Mouse (Mus musculus): Measurements from ENCODE around the gene 2210010C04Rik. TPM values are rescaled to one million over a fixed set of nuclear protein-coding genes. Genes with fewer than 3 reads are reported as not detected.

Gene 2210010C04Rik
- not detected in 2 replicates for polyA plus RNA-seq (2016; fragmentation: Nextera tagmentation; extraction: Ambion mirVana)

DNA sequence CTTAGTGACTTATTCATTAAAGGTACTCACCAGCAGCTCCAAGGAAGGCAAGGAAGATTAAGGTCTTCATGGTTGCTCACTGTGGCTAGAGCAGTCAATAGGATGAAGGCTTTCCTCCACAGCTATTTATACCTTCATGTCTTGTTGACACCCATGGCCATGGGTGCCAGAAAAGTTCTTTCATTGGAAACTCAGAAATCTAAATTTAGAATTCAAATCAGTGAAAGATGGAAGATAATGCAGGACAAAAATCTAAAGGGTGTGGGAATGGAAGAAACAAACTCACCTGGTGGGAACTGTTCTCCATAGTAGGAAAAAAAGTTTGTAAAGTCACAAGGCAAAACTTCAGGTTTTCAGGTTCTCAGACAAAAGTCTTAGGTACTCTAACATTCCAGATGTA lies at the start of gene 2210010C04Rik:
2210010C04Rik (minus strand) TSS at position 101 of the 400 bp plus-strand sequence.
- H3K27ac ChIP-seq, result no peak within 1 kb of the TSS
- no peak within 1 kb of the TSS for H3K4me2 ChIP-seq (replicated peaks)
- no peak within 1 kb of the TSS for H3K9ac ChIP-seq
- no peak within 1 kb of the TSS for H3K4me3 ChIP-seq
- H3K27me3 ChIP-seq, result no peaks in the 10 kb centered on the region
- no peaks in the 10 kb centered on the region for H3K4me1 ChIP-seq
- no peaks in the 10 kb centered on the region for H3K36me3 ChIP-seq
- no peak for ATAC-seq (ENCODE audit: insufficient number of reproducible peaks, insufficient read depth, low FRiP score, low TSS enrichment)
- no peaks in the 10 kb centered on the region for H3K9me3 ChIP-seq

DNA sequence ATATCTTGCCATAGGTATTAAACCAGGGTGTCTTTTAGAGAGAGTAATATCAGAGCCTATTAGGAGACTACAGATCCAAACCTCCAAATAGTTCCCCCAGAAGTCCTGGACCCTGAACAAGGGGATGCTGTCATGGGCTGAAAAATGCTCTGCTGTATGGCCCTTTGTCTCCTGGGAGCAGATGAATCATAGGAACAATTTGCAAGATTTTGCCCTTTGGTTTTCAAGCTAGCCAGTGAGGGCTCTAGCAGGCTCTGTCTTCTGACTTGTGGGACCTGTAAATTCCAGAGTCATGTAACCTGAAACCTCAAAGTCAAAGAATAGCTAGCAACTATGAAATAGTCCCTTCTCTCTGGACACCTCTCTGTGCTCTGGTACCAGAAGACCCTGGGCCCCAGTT lies 44.8 kb upstream of the 2210010C04Rik start:
- no peaks in the 10 kb centered on the region for H3K9me3 ChIP-seq
- H3K9ac ChIP-seq, result no peak overlapping the region
- no peak overlapping the region for H3K4me2 ChIP-seq (replicated peaks)
- H3K27me3 ChIP-seq, result no peaks in the 10 kb centered on the region
- no peaks in the 10 kb centered on the region for H3K4me1 ChIP-seq
- no peak for ATAC-seq (ENCODE audit: insufficient number of reproducible peaks, insufficient read depth, low FRiP score, low TSS enrichment)
- H3K27ac ChIP-seq, result no peak overlapping the region
- no peaks in the 10 kb centered on the region for H3K36me3 ChIP-seq
- H3K4me3 ChIP-seq, result no peak overlapping the region

DNA sequence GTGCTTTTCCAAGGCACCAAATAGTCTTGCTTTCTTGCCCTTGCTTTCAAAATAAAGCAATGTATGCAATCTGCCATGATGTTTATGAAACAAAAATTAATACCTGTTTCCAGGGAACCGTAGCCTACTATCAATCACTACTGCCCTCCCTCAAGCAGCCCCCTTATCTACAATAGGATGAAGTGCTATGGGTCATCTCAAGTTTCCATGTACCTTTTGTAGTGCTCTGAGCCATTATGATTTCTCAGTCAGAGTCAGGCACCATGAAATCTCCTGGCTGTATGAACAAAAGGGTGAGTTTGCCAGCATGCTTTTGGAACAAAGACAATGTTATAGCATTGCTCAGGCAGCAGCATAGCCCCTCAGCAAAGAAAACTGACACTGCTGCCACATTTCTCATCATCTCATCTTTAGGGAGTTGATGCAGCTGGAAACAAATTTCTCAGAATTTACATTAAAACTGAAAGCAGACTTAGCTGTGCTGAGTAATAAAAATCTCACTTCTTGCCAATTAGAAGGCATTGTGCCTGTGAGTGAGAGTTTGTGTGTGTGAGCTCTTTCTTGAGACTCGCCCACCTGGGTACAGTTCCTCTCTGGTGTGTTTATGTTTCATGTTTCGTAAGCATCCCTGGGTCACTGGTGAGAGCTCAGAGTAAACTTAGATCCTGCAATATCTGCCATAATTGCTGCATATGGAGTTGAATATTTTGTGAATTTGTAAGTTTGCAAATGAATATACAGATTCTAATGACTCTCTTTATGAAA lies 43.4 kb upstream of the 2210010C04Rik start:
- no peaks in the 10 kb centered on the region for H3K36me3 ChIP-seq
- H3K27me3 ChIP-seq, result no peaks in the 10 kb centered on the region
- no peaks in the 10 kb centered on the region for H3K9me3 ChIP-seq
- WGBS, result 60% methylated on average over 3 of the region's 3 CpGs
- H3K4me1 ChIP-seq, result no peaks in the 10 kb centered on the region
- no peak overlapping the region for H3K27ac ChIP-seq
- no peak overlapping the region for H3K4me3 ChIP-seq
- ATAC-seq (ENCODE audit: insufficient number of reproducible peaks, insufficient read depth, low FRiP score, low TSS enrichment), result no peak
- no peak overlapping the region for H3K9ac ChIP-seq
- no peak overlapping the region for H3K4me2 ChIP-seq (replicated peaks)

DNA sequence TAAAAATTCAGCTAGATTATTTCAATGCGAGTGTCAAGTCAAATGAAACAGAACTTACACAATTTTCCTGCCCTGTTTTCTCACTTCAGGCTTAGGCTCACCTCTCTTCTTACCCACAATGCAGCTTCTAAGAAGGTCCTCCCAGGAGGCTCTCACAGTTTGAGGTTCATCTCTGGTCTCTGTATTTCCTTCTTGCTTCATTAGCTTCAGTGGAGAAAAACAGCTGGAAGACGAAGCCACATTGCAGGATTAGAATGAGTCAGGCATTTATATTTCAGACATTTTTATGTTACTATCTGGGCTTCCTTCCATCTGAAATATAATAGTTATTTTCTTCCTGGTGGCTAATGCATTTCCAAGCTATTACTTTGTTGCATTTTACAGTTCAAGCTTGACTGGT lies 40.4 kb upstream of the 2210010C04Rik start:
- WGBS, result 76% methylated on average over 2 of the region's 2 CpGs
- no peaks in the 10 kb centered on the region for H3K9me3 ChIP-seq
- H3K4me1 ChIP-seq, result no peaks in the 10 kb centered on the region
- ATAC-seq (ENCODE audit: insufficient number of reproducible peaks, insufficient read depth, low FRiP score, low TSS enrichment), result no peak
- H3K4me2 ChIP-seq (replicated peaks), result no peak overlapping the region
- no peaks in the 10 kb centered on the region for H3K36me3 ChIP-seq
- H3K27me3 ChIP-seq, result no peaks in the 10 kb centered on the region
- no peak overlapping the region for H3K27ac ChIP-seq
- H3K9ac ChIP-seq, result no peak overlapping the region
- H3K4me3 ChIP-seq, result no peak overlapping the region

DNA sequence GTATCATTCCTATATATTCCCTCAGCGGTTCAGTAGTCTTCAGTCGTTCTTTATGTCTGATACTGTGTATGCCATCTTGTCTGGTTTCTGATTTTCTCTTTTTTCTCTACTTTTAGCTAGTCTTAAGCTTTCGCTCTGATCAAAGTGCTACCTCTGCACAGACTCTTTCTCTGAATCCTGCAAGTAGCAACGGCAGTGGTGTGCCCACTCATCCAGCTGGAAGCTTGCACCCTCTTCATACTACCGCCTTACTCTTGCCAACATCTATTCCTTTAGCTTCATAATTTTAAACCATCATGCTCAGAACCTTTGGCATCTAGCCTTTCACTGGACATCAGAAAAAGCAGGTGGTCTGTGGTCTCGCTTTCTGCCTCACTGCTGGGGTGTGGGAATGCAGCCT lies 28.0 kb upstream of the 2210010C04Rik start:
- no peaks in the 10 kb centered on the region for H3K9me3 ChIP-seq
- H3K36me3 ChIP-seq, result no peaks in the 10 kb centered on the region
- WGBS, result 91% methylated on average over 6 of the region's 6 CpGs
- H3K27ac ChIP-seq, result no peak overlapping the region
- H3K9ac ChIP-seq, result no peak overlapping the region
- H3K4me1 ChIP-seq, result no peaks in the 10 kb centered on the region
- no peak overlapping the region for H3K4me3 ChIP-seq
- ATAC-seq (ENCODE audit: insufficient number of reproducible peaks, insufficient read depth, low FRiP score, low TSS enrichment), result no peak
- no peaks in the 10 kb centered on the region for H3K27me3 ChIP-seq
- no peak overlapping the region for H3K4me2 ChIP-seq (replicated peaks)

DNA sequence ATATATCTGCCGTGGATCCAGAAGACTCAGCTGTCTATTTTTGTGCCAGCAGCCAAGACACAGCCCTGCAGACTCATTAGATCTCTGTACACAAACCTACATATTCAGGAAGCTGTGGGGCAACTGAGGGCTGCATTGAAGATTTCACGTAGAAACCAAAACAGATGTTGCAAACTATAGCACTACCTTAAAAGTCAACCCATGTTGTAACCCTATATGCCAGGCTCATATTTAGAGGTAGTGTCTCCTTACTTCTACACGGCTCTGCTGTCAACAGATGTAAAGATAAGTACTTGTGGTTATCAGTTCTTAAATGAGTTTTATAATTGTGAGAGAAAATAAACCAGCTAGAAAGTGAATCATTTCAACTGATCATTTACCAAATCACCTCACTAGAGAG lies 27.4 kb upstream of the 2210010C04Rik start:
- no peak overlapping the region for H3K27ac ChIP-seq
- WGBS, result 37% methylated on average over 3 of the region's 3 CpGs
- no peak overlapping the region for H3K4me3 ChIP-seq
- ATAC-seq (ENCODE audit: insufficient number of reproducible peaks, insufficient read depth, low FRiP score, low TSS enrichment), result no peak
- H3K4me2 ChIP-seq (replicated peaks), result no peak overlapping the region
- no peak overlapping the region for H3K9ac ChIP-seq
- H3K27me3 ChIP-seq, result no peaks in the 10 kb centered on the region
- no peaks in the 10 kb centered on the region for H3K36me3 ChIP-seq
- H3K9me3 ChIP-seq, result no peaks in the 10 kb centered on the region
- H3K4me1 ChIP-seq, result no peaks in the 10 kb centered on the region

DNA sequence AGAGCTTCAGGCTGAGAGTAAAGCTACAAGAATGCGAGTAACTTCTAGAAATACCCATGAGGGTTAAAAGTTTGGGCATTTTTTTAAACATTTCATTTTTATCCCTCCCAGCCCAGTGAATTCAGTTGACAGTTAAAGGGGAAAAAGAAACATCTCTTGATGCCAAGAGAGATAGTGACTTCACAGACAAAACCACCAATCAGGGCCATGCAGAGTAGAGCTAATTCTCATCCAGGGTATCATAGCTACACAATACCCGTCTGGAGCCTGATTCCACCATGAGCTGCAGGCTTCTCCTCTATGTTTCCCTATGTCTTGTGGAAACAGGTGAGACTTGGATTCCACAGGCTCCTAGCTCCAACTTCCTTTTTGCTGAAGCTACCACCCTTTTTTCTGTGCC lies 26.8 kb upstream of the 2210010C04Rik start:
- Histone ChIP-seq H3K9me3 (no peaks in the 10 kb centered on the region), H3K27ac (no peak overlapping the region), H3K4me1 (no peaks in the 10 kb centered on the region), H3K36me3 (no peaks in the 10 kb centered on the region), H3K4me2 (replicated peaks) (no peak overlapping the region), H3K9ac (no peak overlapping the region), H3K4me3 (no peak overlapping the region), H3K27me3 (no peaks in the 10 kb centered on the region)
- no peak for ATAC-seq (ENCODE audit: insufficient number of reproducible peaks, insufficient read depth, low FRiP score, low TSS enrichment)
- WGBS, result 78% methylated on average over 2 of the region's 2 CpGs

DNA sequence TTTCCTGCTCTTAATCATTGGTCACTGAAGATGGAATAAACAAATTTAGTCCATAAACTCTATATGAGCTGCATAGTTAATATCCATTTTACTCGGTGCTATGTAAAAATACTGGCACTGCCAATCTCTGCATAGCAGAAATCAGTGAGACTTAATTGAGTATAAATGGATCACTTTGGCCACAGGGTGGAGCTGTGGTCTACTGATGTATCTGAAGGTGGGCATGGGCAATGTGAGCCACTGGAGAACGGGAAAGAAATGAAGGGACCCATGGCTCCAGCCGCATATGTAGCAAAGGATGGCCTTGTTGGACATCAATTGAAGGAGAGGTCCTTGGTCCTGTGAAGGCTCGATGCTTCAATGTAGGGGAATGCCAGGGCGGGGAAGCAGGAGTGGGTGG lies 25.8 kb upstream of the 2210010C04Rik start:
- Histone ChIP-seq H3K4me3 (no peak overlapping the region), H3K9me3 (no peaks in the 10 kb centered on the region), H3K27ac (no peak overlapping the region), H3K36me3 (no peaks in the 10 kb centered on the region), H3K9ac (no peak overlapping the region), H3K4me2 (replicated peaks) (no peak overlapping the region), H3K27me3 (no peaks in the 10 kb centered on the region), H3K4me1 (no peaks in the 10 kb centered on the region)
- 76% methylated on average over 5 of the region's 5 CpGs for WGBS
- ATAC-seq (ENCODE audit: insufficient number of reproducible peaks, insufficient read depth, low FRiP score, low TSS enrichment), result no peak

DNA sequence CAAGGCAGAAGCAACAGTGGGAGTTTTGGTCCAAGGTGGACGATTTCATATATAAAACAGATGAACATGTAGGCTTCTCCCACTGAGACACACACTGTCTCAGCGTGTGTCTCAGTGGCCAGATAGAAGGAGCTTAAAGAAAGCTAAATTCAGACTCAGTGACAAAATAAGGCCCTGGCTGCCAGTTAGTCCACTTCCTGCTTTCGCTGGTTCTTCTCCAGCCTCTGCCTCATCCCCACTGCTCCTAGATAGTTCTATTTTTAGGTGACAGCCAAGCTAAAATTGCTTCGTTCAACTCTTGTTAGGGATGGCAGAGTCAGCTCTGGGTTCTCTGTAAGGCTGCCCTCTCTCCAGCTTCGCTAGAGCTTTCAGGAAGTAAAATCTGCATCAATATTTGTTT lies 22.3 kb upstream of the 2210010C04Rik start:
- H3K9ac ChIP-seq, result no peak overlapping the region
- H3K27ac ChIP-seq, result no peak overlapping the region
- no peak overlapping the region for H3K4me3 ChIP-seq
- no peaks in the 10 kb centered on the region for H3K4me1 ChIP-seq
- H3K36me3 ChIP-seq, result no peaks in the 10 kb centered on the region
- no peak for ATAC-seq (ENCODE audit: insufficient number of reproducible peaks, insufficient read depth, low FRiP score, low TSS enrichment)
- no peak overlapping the region for H3K4me2 ChIP-seq (replicated peaks)
- WGBS, result 68% methylated on average over 5 of the region's 5 CpGs
- H3K9me3 ChIP-seq, result no peaks in the 10 kb centered on the region
- no peaks in the 10 kb centered on the region for H3K27me3 ChIP-seq

DNA sequence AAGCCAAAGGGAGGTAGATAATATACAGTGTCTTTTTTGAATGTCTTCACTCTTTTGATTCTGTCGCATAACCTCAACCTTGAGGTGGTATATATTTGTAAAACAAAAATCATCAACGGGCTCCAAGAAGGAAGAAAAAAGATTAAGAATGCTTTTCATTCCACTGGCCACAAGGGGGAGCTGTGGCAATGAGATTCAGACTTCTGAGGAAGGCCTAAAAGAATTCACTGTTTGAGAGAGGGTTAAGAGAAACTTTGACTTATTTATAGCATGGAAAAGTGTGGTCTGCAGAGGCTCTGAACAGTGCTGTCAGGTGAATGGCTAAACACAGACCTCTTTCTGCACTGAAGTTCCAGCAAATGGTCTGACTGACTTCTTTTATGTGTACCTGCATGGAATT lies 20.3 kb upstream of the 2210010C04Rik start:
- H3K27ac ChIP-seq, result no peak overlapping the region
- no peak overlapping the region for H3K4me3 ChIP-seq
- no peaks in the 10 kb centered on the region for H3K4me1 ChIP-seq
- no peak overlapping the region for H3K4me2 ChIP-seq (replicated peaks)
- ATAC-seq (ENCODE audit: insufficient number of reproducible peaks, insufficient read depth, low FRiP score, low TSS enrichment), result no peak
- H3K27me3 ChIP-seq, result no peaks in the 10 kb centered on the region
- H3K9me3 ChIP-seq, result no peaks in the 10 kb centered on the region
- no peaks in the 10 kb centered on the region for H3K36me3 ChIP-seq
- no peak overlapping the region for H3K9ac ChIP-seq
- 33% methylated on average over 2 of the region's 2 CpGs for WGBS

DNA sequence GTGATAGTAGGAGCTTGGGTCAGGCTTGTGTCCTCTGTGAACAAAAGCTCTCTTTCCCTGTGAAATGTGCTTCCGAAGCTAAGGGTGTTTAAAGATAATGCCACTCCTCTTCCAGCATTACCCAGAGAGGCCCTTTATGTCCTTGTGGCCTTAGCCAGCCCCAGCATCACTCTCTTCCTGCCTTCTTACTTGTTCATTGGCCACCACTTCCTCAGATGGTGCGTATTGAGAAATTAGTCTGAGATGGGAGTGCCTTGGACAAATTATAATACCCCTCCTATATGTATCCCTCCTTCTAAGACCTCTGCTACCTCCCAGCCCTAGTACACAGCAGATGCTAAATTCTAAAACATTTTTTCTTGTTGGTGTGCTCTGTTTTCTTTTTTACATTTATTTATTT lies 19.1 kb upstream of the 2210010C04Rik start:
- Histone ChIP-seq H3K4me1 (no peaks in the 10 kb centered on the region), H3K9ac (no peak overlapping the region), H3K27ac (no peak overlapping the region), H3K36me3 (no peaks in the 10 kb centered on the region), H3K9me3 (no peaks in the 10 kb centered on the region), H3K4me3 (no peak overlapping the region), H3K27me3 (no peaks in the 10 kb centered on the region), H3K4me2 (replicated peaks) (no peak overlapping the region)
- ATAC-seq (ENCODE audit: insufficient number of reproducible peaks, insufficient read depth, low FRiP score, low TSS enrichment), result no peak
- WGBS, result 69% methylated on average over 2 of the region's 2 CpGs

DNA sequence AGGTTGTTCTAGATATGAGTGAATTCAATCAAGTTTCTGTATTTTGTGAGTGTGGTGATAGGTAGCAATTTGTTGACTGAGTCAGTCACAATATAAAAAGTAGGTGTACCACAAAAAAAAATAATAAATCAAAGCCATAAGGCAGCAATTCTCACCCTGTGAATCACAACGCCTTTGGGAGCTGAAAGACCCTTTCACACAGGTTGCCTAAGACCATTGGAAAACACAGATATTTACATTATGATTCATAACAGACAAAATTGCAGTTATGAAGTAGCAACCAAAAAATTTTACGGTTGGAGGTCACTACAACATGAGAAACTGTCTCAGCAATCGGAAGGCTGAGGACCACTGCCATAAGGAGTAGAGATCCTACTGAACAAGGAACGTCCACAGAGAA lies 16.5 kb upstream of the 2210010C04Rik start:
- Histone ChIP-seq H3K27ac (no peak overlapping the region), H3K4me1 (no peaks in the 10 kb centered on the region), H3K9me3 (no peaks in the 10 kb centered on the region), H3K4me3 (no peak overlapping the region), H3K4me2 (replicated peaks) (no peak overlapping the region), H3K36me3 (no peaks in the 10 kb centered on the region), H3K9ac (no peak overlapping the region), H3K27me3 (no peaks in the 10 kb centered on the region)
- WGBS, result 92% methylated on average over 4 of the region's 4 CpGs
- ATAC-seq (ENCODE audit: insufficient number of reproducible peaks, insufficient read depth, low FRiP score, low TSS enrichment), result no peak

DNA sequence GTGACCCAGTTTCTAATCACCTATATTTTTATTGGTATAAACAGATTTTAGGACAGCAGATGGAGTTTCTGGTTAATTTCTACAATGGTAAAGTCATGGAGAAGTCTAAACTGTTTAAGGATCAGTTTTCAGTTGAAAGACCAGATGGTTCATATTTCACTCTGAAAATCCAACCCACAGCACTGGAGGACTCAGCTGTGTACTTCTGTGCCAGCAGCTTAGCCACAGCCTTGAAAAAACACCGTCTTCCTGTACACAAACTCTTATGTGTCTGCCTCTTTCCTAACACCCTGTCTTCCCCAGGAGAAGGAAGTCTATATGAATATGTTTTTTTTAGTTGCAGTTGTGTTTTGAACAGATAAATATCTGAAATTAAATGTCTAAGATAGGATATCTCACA lies 13.3 kb upstream of the 2210010C04Rik start:
- Histone ChIP-seq H3K4me3 (no peak overlapping the region), H3K27ac (no peak overlapping the region), H3K4me2 (replicated peaks) (no peak overlapping the region), H3K27me3 (no peaks in the 10 kb centered on the region), H3K9me3 (no peaks in the 10 kb centered on the region), H3K9ac (no peak overlapping the region), H3K4me1 (no peaks in the 10 kb centered on the region), H3K36me3 (no peaks in the 10 kb centered on the region)
- 44% methylated on average over 1 of the region's 1 CpGs for WGBS
- no peak for ATAC-seq (ENCODE audit: insufficient number of reproducible peaks, insufficient read depth, low FRiP score, low TSS enrichment)

Data from embryonic facial prominence, embryonic 12.5 days (tissue).